Mouse (Mus musculus) stomach, postnatal 0 days (tissue): ENCODE measurements around the gene Bsn.

ENCODE experiments used
- CTCF ChIP-seq: IDR thresholded peaks from 2 replicates; pipeline ENCODE4 v1.5.1; 2016; ENCODE audit warnings: antibody characterized with exemption, low read depth, mild to moderate bottlenecking, moderate library complexity
- EP300 ChIP-seq: optimal IDR thresholded peaks from 2 replicates; pipeline ENCODE3; 2016; ENCODE audit warnings: antibody characterized with exemption

DNA sequence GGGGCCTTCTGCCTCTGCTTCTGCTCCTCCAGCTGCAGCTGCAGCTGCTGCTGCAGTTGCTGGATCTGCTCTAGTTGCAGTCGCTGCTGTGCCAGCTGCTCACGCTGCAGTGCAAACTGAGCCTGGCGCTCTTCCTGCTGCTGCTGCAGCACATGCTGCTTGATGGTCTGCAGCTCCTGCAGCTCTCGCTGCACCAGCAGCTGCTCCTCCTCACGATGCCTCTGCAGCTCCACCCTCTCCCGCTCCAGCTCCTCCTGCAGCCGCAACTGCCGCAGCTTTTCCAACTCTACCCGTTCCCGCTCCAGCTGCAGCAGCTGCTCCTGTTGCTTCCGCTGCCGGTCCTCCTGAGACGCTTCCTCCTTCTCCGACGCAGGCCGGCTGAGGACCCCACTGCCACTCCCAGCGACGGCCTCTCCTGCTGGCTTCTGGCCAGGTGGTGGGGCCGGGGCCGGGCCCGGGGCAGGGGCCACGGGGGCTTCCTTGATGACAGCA is 79.0 kb downstream of the Bsn start:
- TF ChIP-seq CTCF = no peak
- TF ChIP-seq EP300 = no peak
